Mouse (Mus musculus) MEL (cell line): ENCODE data around the gene Paqr5. TPM values are rescaled to one million over a fixed set of nuclear protein-coding genes. Genes with fewer than 3 reads are reported as not detected.

Experiments
- DNase-seq: peaks from one replicate; pipeline ENCODE4 v3.0.0; 2011; ENCODE audit warnings: low read depth, low spot score
- H3K27ac ChIP-seq: 2 replicates; pipeline ENCODE4 v1.5.1; 2012; ENCODE audit warnings: low read depth, mild to moderate bottlenecking, control low read depth, low read length, moderate library complexity; ENCODE audit not compliant: control insufficient read depth
- H3K27me3 ChIP-seq, 2 experiments: fragments of 150-350 bp in 1 of 2; sonication (generic) in 1 of 2; 2 replicates each; pipeline ENCODE4 v1.6.1; 2012; ENCODE audit warnings: low read length in 2 of 2, mild to moderate bottlenecking in 2 of 2, improper control_type of control experiment in 1 of 2, moderate library complexity in 1 of 2; ENCODE audit not compliant: insufficient read depth in 2 of 2, control insufficient read depth in 1 of 2
- H3K36me3 ChIP-seq, 2 experiments: 2 replicates each; pipeline ENCODE4 v1.6.1; 2012 to 2014; ENCODE audit warnings: low read length in 2 of 2, improper control_type of control experiment in 1 of 2, inconsistent platforms in 1 of 2, mild to moderate bottlenecking in 1 of 2; ENCODE audit not compliant: insufficient read depth in 2 of 2, control insufficient read depth in 1 of 2
- H3K4me1 ChIP-seq, 2 experiments: fragments of 150-350 bp in 1 of 2; sonication (generic) in 1 of 2; 2 replicates each; pipeline ENCODE4 v1.6.1; 2012; ENCODE audit warnings: low read length in 2 of 2, improper control_type of control experiment in 1 of 2, mild to moderate bottlenecking in 1 of 2; ENCODE audit not compliant: insufficient read depth in 2 of 2, control insufficient read depth in 1 of 2
- H3K4me3 ChIP-seq, 2 experiments: fragments of 150-350 bp in 1 of 2; sonication (generic) in 1 of 2; 2 replicates each; pipeline ENCODE4 v1.5.1; 2012; ENCODE audit warnings: low read depth in 2 of 2, low read length in 2 of 2, mild to moderate bottlenecking in 2 of 2, moderate library complexity in 2 of 2, control low read depth in 1 of 2, improper control_type of control experiment in 1 of 2; ENCODE audit not compliant: control insufficient read depth in 1 of 2, insufficient read depth in 1 of 2
- H3K79me2 ChIP-seq: 2 replicates; pipeline ENCODE4 v1.6.1; 2012; ENCODE audit warnings: mild to moderate bottlenecking, low read length, moderate library complexity; ENCODE audit not compliant: control insufficient read depth, poor library complexity, insufficient read depth
- H3K9ac ChIP-seq: 2 replicates; pipeline ENCODE4 v1.6.1; 2012; ENCODE audit warnings: low read depth, mild to moderate bottlenecking, control low read depth, low read length, moderate library complexity; ENCODE audit not compliant: control insufficient read depth, poor library complexity, severe bottlenecking
- H3K9me3 ChIP-seq: fragments of 150-350 bp; sonication (generic); replicated peaks from 2 replicates; pipeline ENCODE4 v1.6.1; 2012; ENCODE audit warnings: mild to moderate bottlenecking, low read length, improper control_type of control experiment, moderate library complexity; ENCODE audit not compliant: insufficient read depth
- GABPA ChIP-seq: IDR thresholded peaks from 2 replicates; pipeline ENCODE4 v1.6.1; 2012; ENCODE audit warnings: low read depth, mild to moderate bottlenecking, inconsistent platforms, low read length, improper control_type of control experiment, moderate library complexity
- GATA1 ChIP-seq: IDR thresholded peaks from 2 replicates; pipeline ENCODE4 v1.6.1; 2011; ENCODE audit warnings: low read depth, low read length, improper control_type of control experiment
- HCFC1 ChIP-seq: IDR thresholded peaks from 2 replicates; pipeline ENCODE4 v1.6.1; 2012; ENCODE audit warnings: low read depth, mild to moderate bottlenecking, inconsistent platforms, low read length, improper control_type of control experiment, moderate library complexity
- JUND ChIP-seq: IDR thresholded peaks from 2 replicates; pipeline ENCODE4 v1.6.1; 2011; ENCODE audit warnings: low read depth, mild to moderate bottlenecking, improper control_type of control experiment, low read length
- KAT2A ChIP-seq: conservative IDR thresholded peaks from 2 replicates; pipeline ENCODE4 v1.6.1; 2012; ENCODE audit warnings: low read depth, low read length, improper control_type of control experiment, inconsistent platforms
- MXI1 ChIP-seq: IDR thresholded peaks from 2 replicates; pipeline ENCODE4 v1.6.1; 2011; ENCODE audit warnings: mild to moderate bottlenecking, low read depth, low read length, improper control_type of control experiment
- MYC ChIP-seq: IDR thresholded peaks from 2 replicates; pipeline ENCODE4 v1.6.1; 2011; ENCODE audit warnings: low read depth, mild to moderate bottlenecking, low read length, improper control_type of control experiment, moderate library complexity
- POLR2A ChIP-seq, 2 experiments: IDR thresholded peaks; 2 replicates each; pipeline ENCODE4 v1.6.1; 2011 to 2012; ENCODE audit warnings: low read length in 2 of 2, mild to moderate bottlenecking in 2 of 2, control low read depth in 1 of 2, improper control_type of control experiment in 1 of 2, low read depth in 1 of 2, moderate library complexity in 1 of 2; ENCODE audit not compliant: control insufficient read depth in 1 of 2, insufficient read depth in 1 of 2, poor library complexity in 1 of 2
- RAD21 ChIP-seq: IDR thresholded peaks from 2 replicates; pipeline ENCODE4 v1.6.1; 2011; ENCODE audit warnings: mild to moderate bottlenecking, low read depth, low read length, improper control_type of control experiment
- RCOR1 ChIP-seq: IDR thresholded peaks from 2 replicates; pipeline ENCODE4 v1.6.1; 2012; ENCODE audit warnings: low read depth, mild to moderate bottlenecking, inconsistent platforms, low read length, improper control_type of control experiment
- SMC3 ChIP-seq: IDR thresholded peaks from 2 replicates; pipeline ENCODE4 v1.6.1; 2011; ENCODE audit warnings: low read depth, low read length, improper control_type of control experiment
- UBTF ChIP-seq: IDR thresholded peaks from 2 replicates; pipeline ENCODE4 v1.6.1; 2012; ENCODE audit warnings: low read depth, mild to moderate bottlenecking, inconsistent platforms, low read length, improper control_type of control experiment, moderate library complexity, borderline replicate concordance; ENCODE audit not compliant: insufficient read depth
- USF2 ChIP-seq, 2 experiments: IDR thresholded peaks; 2 replicates each; pipeline ENCODE4 v1.6.1; 2011 to 2012; ENCODE audit warnings: improper control_type of control experiment in 2 of 2, low read length in 2 of 2, borderline replicate concordance in 1 of 2, inconsistent platforms in 1 of 2, low read depth in 1 of 2, mild to moderate bottlenecking in 1 of 2; ENCODE audit not compliant: insufficient read depth in 1 of 2
- ZC3H11A ChIP-seq: IDR thresholded peaks from 2 replicates; pipeline ENCODE4 v1.6.1; 2012; ENCODE audit warnings: low read depth, mild to moderate bottlenecking, inconsistent platforms, low read length, improper control_type of control experiment
- ZKSCAN1 ChIP-seq: IDR thresholded peaks from 2 replicates; pipeline ENCODE4 v1.6.1; 2012; ENCODE audit warnings: low read depth, mild to moderate bottlenecking, inconsistent platforms, low read length, improper control_type of control experiment, moderate library complexity
- ZMIZ1 ChIP-seq: IDR thresholded peaks from 2 replicates; pipeline ENCODE4 v1.6.1; 2012; ENCODE audit warnings: low read depth, mild to moderate bottlenecking, inconsistent platforms, low read length, improper control_type of control experiment, moderate library complexity
- polyA plus RNA-seq, 2 experiments: library from polyadenylated mRNA; stranded (reverse) in 1 of 2; unstranded in 1 of 2; fragments of >175 nt in 1 of 2; fragments of >200 nt in 1 of 2; gene quantifications; 2 replicates each; pipeline versions ENCODE4 v1.2.1 to v1.2.4; 2012; ENCODE audit warnings: low replicate concordance in 2 of 2, low read depth in 1 of 2; ENCODE audit not compliant: insufficient read length in 2 of 2, insufficient read depth in 1 of 2, missing spikeins in 1 of 2
- total RNA-seq: library from RNA; depleted of rRNA; stranded (reverse); fragments of 300-350 nt; gene quantifications from 2 replicates; pipeline ENCODE4 v1.2.3, GENCODE M21; 2012

The Paqr5 gene
- total and polyA plus RNA-seq, 3 experiments, result 0.04 TPM; not detected in 2

DNA sequence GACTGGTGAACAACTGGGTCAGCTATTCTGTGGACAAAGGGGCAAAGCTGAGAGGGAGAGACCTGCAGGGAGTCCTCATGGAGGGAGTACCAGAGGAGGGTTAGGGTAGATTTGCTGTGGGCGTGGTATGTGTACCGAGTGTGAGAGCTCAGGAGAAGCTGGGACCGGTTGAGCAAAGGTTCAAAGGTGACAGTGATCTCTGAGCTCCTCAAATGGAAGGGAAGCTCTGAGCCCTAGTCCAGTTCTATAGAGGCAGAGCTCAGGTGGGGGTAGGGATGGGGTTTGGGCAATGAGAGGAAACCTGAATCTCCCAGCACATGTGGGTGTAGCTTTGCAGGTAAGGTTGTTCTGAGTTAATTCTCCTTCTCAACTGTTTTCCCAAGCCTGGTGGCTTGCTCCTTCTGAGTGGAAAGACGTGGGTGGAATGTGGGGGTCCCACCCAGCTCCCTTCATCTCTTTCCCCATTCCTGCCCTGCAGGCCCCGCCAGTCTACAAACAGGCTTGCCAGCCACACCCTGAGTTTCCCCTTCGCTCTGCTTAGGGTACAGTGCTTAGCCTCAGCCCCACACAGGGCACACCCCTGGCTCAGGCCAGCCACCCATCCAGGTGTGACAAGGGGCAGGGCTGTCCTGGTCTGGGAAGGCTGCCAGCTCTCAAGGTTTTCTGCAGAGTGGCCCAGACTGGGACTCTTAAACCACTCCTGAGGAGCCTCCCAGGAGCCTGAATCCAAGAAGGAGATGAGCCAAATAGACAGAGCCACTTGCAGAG is 26.8 kb downstream of the Paqr5 start:
- H3K79me2 ChIP-seq, result no peaks in the 10 kb centered on the region
- no peaks in the 10 kb centered on the region for H3K9me3 ChIP-seq
- TF ChIP-seq MYC (no peak), GABPA (no peak), ZMIZ1 (no peak)
- H3K4me3 ChIP-seq, result no peak overlapping the region
- no peaks in the 10 kb centered on the region for H3K4me1 ChIP-seq
- no peaks in the 10 kb centered on the region for H3K36me3 ChIP-seq
- no peak for DNase-seq
- peaks cover 2 to 18% of the 10 kb centered on the region in 2 experiments for H3K27me3 ChIP-seq
- H3K27ac ChIP-seq, result no peak overlapping the region
- H3K9ac ChIP-seq, result no peak overlapping the region

DNA sequence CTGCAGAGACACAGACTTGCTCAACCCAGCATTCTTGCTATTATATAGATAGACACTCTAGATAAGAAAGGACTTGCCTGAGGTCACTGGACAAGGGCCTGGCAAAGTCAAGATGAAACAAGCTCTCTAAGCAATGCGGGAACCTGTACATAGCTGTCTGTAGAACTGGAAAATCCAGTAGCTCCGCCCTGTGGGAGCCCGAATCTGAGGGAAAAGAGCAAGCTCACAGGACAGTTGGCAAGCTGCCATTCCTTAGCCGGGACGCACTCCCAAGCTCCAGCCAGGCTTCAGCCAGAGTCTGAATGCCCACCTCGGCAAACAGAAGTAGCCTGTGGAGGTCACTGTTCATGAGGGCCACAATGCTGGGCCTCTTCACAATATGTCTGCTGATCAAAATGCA is 28.8 kb downstream of the Paqr5 start:
- H3K79me2 ChIP-seq, result no peaks in the 10 kb centered on the region
- H3K4me3 ChIP-seq, result no peak overlapping the region
- H3K9me3 ChIP-seq, result no peaks in the 10 kb centered on the region
- no peaks in the 10 kb centered on the region for H3K36me3 ChIP-seq
- H3K27me3 ChIP-seq, result peaks cover 9 to 17% of the 10 kb centered on the region in 2 experiments
- DNase-seq, result no peak
- H3K4me1 ChIP-seq, result no peaks in the 10 kb centered on the region
- H3K27ac ChIP-seq, result no peak overlapping the region
- no peak overlapping the region for H3K9ac ChIP-seq
- TF ChIP-seq GATA1, result no peak
- no peak for TF ChIP-seq HCFC1
- TF ChIP-seq POLR2A (IDR thresholded peaks at IDR 0.05; ENCODE audit: control insufficient read depth in 1 of 2, insufficient read depth in 1 of 2, low read depth in 1 of 2, low read length in 2 of 2, poor library complexity in 1 of 2), result no peak
- no peak for TF ChIP-seq ZC3H11A
- TF ChIP-seq RAD21, result no peak
- no peak for TF ChIP-seq KAT2A
- TF ChIP-seq MYC, result no peak
- TF ChIP-seq UBTF, result no peak
- no peak for TF ChIP-seq MXI1
- no peak for TF ChIP-seq JUND
- no peak for TF ChIP-seq ZKSCAN1
- no peak for TF ChIP-seq SMC3
- no peak for TF ChIP-seq ZMIZ1

DNA sequence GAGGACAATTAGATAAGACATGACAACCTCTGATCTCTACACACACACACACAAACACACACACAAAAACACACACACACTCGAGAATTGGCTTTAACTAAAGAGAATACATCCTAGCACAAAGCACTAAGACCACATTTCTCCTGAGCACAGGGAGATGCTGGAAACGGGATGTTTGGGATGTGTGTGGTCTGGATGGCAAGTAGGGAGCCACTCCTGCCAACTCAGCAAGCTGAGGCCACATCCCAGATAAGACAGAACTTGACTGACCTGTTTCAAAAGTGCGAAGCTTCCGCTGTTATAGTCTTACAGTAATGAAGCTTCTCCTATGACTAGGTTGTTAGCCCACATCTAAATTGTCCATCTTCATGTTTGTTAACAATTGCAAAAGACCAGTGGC is 35.5 kb downstream of the Paqr5 start:
- Histone ChIP-seq H3K4me1 (no peaks in the 10 kb centered on the region), H3K4me3 (no peak overlapping the region), H3K36me3 (no peaks in the 10 kb centered on the region), H3K27me3 (peaks cover 7 to 19% of the 10 kb centered on the region in 2 experiments), H3K9me3 (no peaks in the 10 kb centered on the region), H3K79me2 (no peaks in the 10 kb centered on the region), H3K9ac (no peak overlapping the region), H3K27ac (no peak overlapping the region)
- TF ChIP-seq USF2 (IDR thresholded peaks at IDR 0.05; ENCODE audit: borderline replicate concordance in 1 of 2, insufficient read depth in 1 of 2, low read depth in 1 of 2, low read length in 2 of 2) (no peak), RCOR1 (no peak), POLR2A (IDR thresholded peaks at IDR 0.05; ENCODE audit: control insufficient read depth in 1 of 2, insufficient read depth in 1 of 2, low read depth in 1 of 2, low read length in 2 of 2, poor library complexity in 1 of 2) (no peak)
- DNase-seq, result no peak
